Comparison of ENCODE assay signal across 10 mouse cellular contexts in genomic region chr9:23030138-23030537, GRCm38 (mm10).
A peak's percentile ranks its signal among the peaks of the same experiment; 100 is the strongest.
DNase-seq lines count a peak whose midpoint lies in the region; ATAC-seq and TF ChIP-seq lines count a peak whose summit lies in the region.
"Had no signal": no experiment of that assay in that cellular context is flagged by ENCODE, and none has a peak within 500 bp of the region (broad histone marks: within the 10 kb centered on the region; RNA-seq: fewer than 3 reads in every experiment).

No protein-coding gene starts in this region.

- TF ChIP-seq CTCF in lung, embryonic 14.5 days (IDR thresholded peaks at IDR 0.05; ENCODE audit: low read depth) = no peak
- no peak for TF ChIP-seq CTCF in lung, adult 2 months (IDR thresholded peaks at IDR 0.05; ENCODE audit: insufficient read depth, low read length)
- no peak for TF ChIP-seq CTCF in small intestine, adult 2 months (IDR thresholded peaks at IDR 0.05; ENCODE audit: extremely low read depth, insufficient read length, insufficient replicate concordance, low read depth, low read length)

- 45% methylated on average over 11 of the region's 11 CpGs for WGBS in lung, embryonic 14.5 days
- WGBS in lung, adult 2 months = 24% methylated on average over 11 of the region's 11 CpGs
- WGBS in kidney, embryonic 15.5 days = 33% methylated on average over 11 of the region's 11 CpGs
- WGBS in small intestine, adult 2 months = 63% methylated on average over 11 of the region's 11 CpGs

- peak; percentile 51 for DNase-seq in lung, embryonic 14.5 days
- DNase-seq in lung, adult 2 months = no peak
- peak; percentile 61 for DNase-seq in adrenal gland, postnatal 25 days
- no peak for DNase-seq in right cerebral cortex, adult 18-20 months
- no peak for DNase-seq in spleen, postnatal 10 days (ENCODE audit: low spot score in 2 of 2)

- H3K4me1 ChIP-seq in lung, embryonic 14.5 days (ENCODE audit: insufficient read depth) = peaks cover 5% of the 10 kb centered on the region
- peaks cover 4% of the 10 kb centered on the region; the same call in 1 of the 2 replicates for H3K4me1 ChIP-seq in lung, adult 2 months (ENCODE audit: control insufficient read depth, insufficient read depth, low read length)
- H3K4me1 ChIP-seq in kidney, embryonic 15.5 days = peaks cover 47% of the 10 kb centered on the region
- H3K4me1 ChIP-seq in small intestine, adult 2 months (ENCODE audit: control insufficient read depth, insufficient read depth, insufficient read length, low read length) = no peaks in the 10 kb centered on the region
- H3K4me1 ChIP-seq: liver, embryonic 15.5 days had no signal

- no peak overlapping the region for H3K4me2 ChIP-seq in lung, embryonic 14.5 days
- H3K4me2 ChIP-seq in kidney, embryonic 15.5 days = no peak overlapping the region; the same call in 1 of the 2 replicates
- H3K4me2 ChIP-seq: liver, embryonic 15.5 days had no signal

- ATAC-seq in lung, embryonic 14.5 days (ENCODE audit: insufficient read depth) = no peak
- no peak for ATAC-seq in kidney, embryonic 15.5 days (replicated peaks; ENCODE audit: low FRiP score)
- ATAC-seq: forebrain, embryonic 16.5 days had no signal

- peak overlapping the region; percentile 6; the same call in 1 of the 2 replicates for H3K27ac ChIP-seq in lung, embryonic 14.5 days (ENCODE audit: low read depth)
- H3K27ac ChIP-seq in kidney, embryonic 15.5 days = peak overlapping the region; percentile 77
- H3K27ac ChIP-seq in small intestine, adult 2 months (ENCODE audit: insufficient read depth, low read depth, low read length) = peak overlapping the region; percentile 10; the same call in 1 of the 2 replicates
- H3K27ac ChIP-seq: embryonic facial prominence, embryonic 10.5 days; liver, embryonic 15.5 days had no signal

- no peak overlapping the region for H3K4me3 ChIP-seq in lung, embryonic 14.5 days (ENCODE audit: low read depth, low read length)
- no peak overlapping the region for H3K4me3 ChIP-seq in lung, adult 2 months (replicated peaks; ENCODE audit: extremely low read depth, low read depth, low read length)
- H3K4me3 ChIP-seq in kidney, embryonic 15.5 days (replicated peaks) = no peak overlapping the region
- H3K4me3 ChIP-seq in small intestine, adult 2 months (ENCODE audit: low read depth, low read length) = no peak overlapping the region
- H3K4me3 ChIP-seq: embryonic facial prominence, embryonic 10.5 days; liver, embryonic 15.5 days had no signal

- H3K27me3 ChIP-seq in lung, embryonic 14.5 days (ENCODE audit: insufficient read depth, low read length) = no peaks in the 10 kb centered on the region
- H3K27me3 ChIP-seq in kidney, embryonic 15.5 days = no peaks in the 10 kb centered on the region
- H3K27me3 ChIP-seq in small intestine, adult 2 months (ENCODE audit: control insufficient read depth, insufficient read depth, low read length) = no peaks in the 10 kb centered on the region

- TF ChIP-seq POLR2A in lung, adult 2 months (IDR thresholded peaks at IDR 0.05; ENCODE audit: borderline replicate concordance, extremely low read depth, low read depth, low read length) = no peak
- TF ChIP-seq POLR2A in small intestine, adult 2 months (IDR thresholded peaks at IDR 0.05; ENCODE audit: low read depth, low read length) = no peak

- no peaks in the 10 kb centered on the region for H3K9me3 ChIP-seq in lung, embryonic 14.5 days (ENCODE audit: low read depth, low read length)
- no peaks in the 10 kb centered on the region for H3K9me3 ChIP-seq in kidney, embryonic 15.5 days (replicated peaks)
- H3K9me3 ChIP-seq: embryonic facial prominence, embryonic 10.5 days; liver, embryonic 15.5 days had no signal

- no peak overlapping the region for H3K9ac ChIP-seq in lung, embryonic 14.5 days
- H3K9ac ChIP-seq in kidney, embryonic 15.5 days = no peak overlapping the region
- H3K9ac ChIP-seq: liver, embryonic 15.5 days had no signal

- H3K36me3 ChIP-seq in lung, embryonic 14.5 days (ENCODE audit: insufficient read depth) = no peaks in the 10 kb centered on the region
- no peaks in the 10 kb centered on the region for H3K36me3 ChIP-seq in kidney, embryonic 15.5 days
- H3K36me3 ChIP-seq in small intestine, adult 2 months (ENCODE audit: control insufficient read depth, insufficient read depth, low read length) = no peaks in the 10 kb centered on the region
- H3K36me3 ChIP-seq: embryonic facial prominence, embryonic 10.5 days; liver, embryonic 15.5 days had no signal

Comparison
In these comparisons a context has a peak if more than half of its experiments do, and no peak if none do; other contexts are left out.
1. DNase-seq: peak in lung, embryonic 14.5 days (single experiment) and adrenal gland, postnatal 25 days (single experiment); none in lung, adult 2 months (single experiment), right cerebral cortex, adult 18-20 months (single experiment) and spleen, postnatal 10 days (0 of 2).
2. H3K27ac ChIP-seq: peak in every context shown above with its lines; median percentile 77 in kidney, embryonic 15.5 days; 10 in small intestine, adult 2 months; 6 in lung, embryonic 14.5 days.